Mouse (Mus musculus): Measurements from ENCODE around the gene Als2cl.

- TF ChIP-seq CTCF (IDR thresholded peaks at IDR 0.05; ENCODE audit: borderline replicate concordance, extremely low read depth, insufficient read depth, insufficient read length) (no peak), POLR2A (IDR thresholded peaks at IDR 0.05; ENCODE audit: borderline replicate concordance, extremely low read depth, insufficient read depth, insufficient read length, poor library complexity, severe bottlenecking) (no peak)
These were observed 8.0 kb downstream of the Als2cl start for GRCm38 (mm10) chr9:110887388-110888303.

All from brain, embryonic 14.5 days (tissue).